Mouse (Mus musculus) embryonic facial prominence, embryonic 14.5 days (tissue): ENCODE results near the gene AC153137.1. TPM values are rescaled to one million over a fixed set of nuclear protein-coding genes. Genes with fewer than 3 reads are reported as not detected.

Experiments
- ATAC-seq: fragments of 200-750 bp; cut with Nextera tagmentation; 2 replicates; pipeline ENCODE4 v1.8.0; 2017; ENCODE audit warnings: low read depth, moderate number of reproducible peaks, moderate TSS enrichment
- DNase-seq: peaks from one replicate; pipeline ENCODE4 v3.0.0-alpha.2; 2015; ENCODE audit warnings: low spot score
- H3K27ac ChIP-seq: fragments of 300-500 bp; sonication (generic); replicated peaks from 2 replicates; pipeline ENCODE4 v1.5.1; 2014; ENCODE audit warnings: low read depth, mild to moderate bottlenecking, low read length, moderate library complexity
- H3K27me3 ChIP-seq: fragments of 300-500 bp; sonication (generic); replicated peaks from 2 replicates; pipeline ENCODE4 v1.6.1; 2014; ENCODE audit warnings: low read length; ENCODE audit not compliant: control insufficient read depth, insufficient read depth
- H3K36me3 ChIP-seq: fragments of 300-500 bp; sonication (generic); 2 replicates; pipeline ENCODE4 v1.6.1; 2014; ENCODE audit warnings: low read length, mixed read lengths; ENCODE audit not compliant: control insufficient read depth, insufficient read depth
- H3K4me1 ChIP-seq: fragments of 300-500 bp; sonication (generic); 2 replicates; pipeline ENCODE4 v1.6.1; 2014; ENCODE audit warnings: antibody characterized with exemption, low read length; ENCODE audit not compliant: control insufficient read depth, insufficient read depth
- H3K4me2 ChIP-seq: fragments of 300-500 bp; sonication (generic); 2 replicates; pipeline ENCODE4 v1.6.1; 2014; ENCODE audit warnings: low read depth, mild to moderate bottlenecking, low read length, moderate library complexity, mixed read lengths
- H3K4me3 ChIP-seq: fragments of 300-500 bp; sonication (generic); 2 replicates; pipeline ENCODE4 v1.5.1; 2014; ENCODE audit warnings: low read depth, mild to moderate bottlenecking, low read length
- H3K9ac ChIP-seq: fragments of 300-500 bp; sonication (generic); 2 replicates; pipeline ENCODE4 v1.6.1; 2014; ENCODE audit warnings: low read depth, mild to moderate bottlenecking, low read length, moderate library complexity, mixed read lengths
- H3K9me3 ChIP-seq: fragments of 300-500 bp; sonication (generic); 2 replicates; pipeline ENCODE4 v1.6.1; 2016; ENCODE audit warnings: low read length; ENCODE audit not compliant: control insufficient read depth
- whole genome bisulfite sequencing: fragments of 180-500 bp; shearing (Covaris S2); extraction: QIAGEN DNeasy Blood & Tissue Kit; methylation state at CpG from one replicate; pipeline ENCODE4 v1.1.7; 2014; 5-methylcytosine and 5-hydroxymethylcytosine counted together
- polyA plus RNA-seq: library from polyadenylated mRNA; unstranded; fragments of >200 nt; fragmentation: Nextera tagmentation; extraction: Ambion mirVana; gene quantifications from 2 replicates; pipeline ENCODE4 v1.2.1, GENCODE M21; 2014

AC153137.1 gene
- polyA plus RNA-seq, 1 experiment from 2014 or later, result not detected

- no peak overlapping the region for H3K9ac ChIP-seq
- DNase-seq, result no peak
- H3K4me3 ChIP-seq, result no peak overlapping the region
- WGBS, result 65% methylated on average over 2 of the region's 2 CpGs
- H3K9me3 ChIP-seq, result no peaks in the 10 kb centered on the region
- no peak overlapping the region for H3K27ac ChIP-seq
- no peaks in the 10 kb centered on the region for H3K36me3 ChIP-seq
- no peaks in the 10 kb centered on the region for H3K27me3 ChIP-seq
- no peaks in the 10 kb centered on the region for H3K4me1 ChIP-seq
- no peak overlapping the region for H3K4me2 ChIP-seq
- ATAC-seq, result no peak
Measured at GRCm38 (mm10) chr1:30930823-30931222, 46.9 kb downstream of the AC153137.1 start.

- WGBS, result 86% methylated on average over 2 of the region's 2 CpGs
- H3K27ac ChIP-seq, result no peak overlapping the region
Measured at GRCm38 (mm10) chr1:30930194-30930593, 47.6 kb downstream of the AC153137.1 start.

More at GRCm38 (mm10) chr1:30930194-30930593, 47.6 kb downstream of the AC153137.1 start:
- Histone ChIP-seq H3K4me2 (no peak overlapping the region), H3K27me3 (no peaks in the 10 kb centered on the region), H3K4me1 (no peaks in the 10 kb centered on the region), H3K4me3 (no peak overlapping the region), H3K9me3 (no peaks in the 10 kb centered on the region), H3K36me3 (no peaks in the 10 kb centered on the region), H3K9ac (no peak overlapping the region)
- no peak for DNase-seq
- no peak for ATAC-seq

Other genes starting within 250 kb of the AC153137.1 start
- gene Phf3, start 104.0 kb downstream of the AC153137.1 start, polyA plus RNA-seq, result 41.4 and 41.9 TPM in 2 replicates
- gene Lgsn, start 198.4 kb upstream of the AC153137.1 start, polyA plus RNA-seq, result not detected in 2 replicates
- gene 4931428L18Rik, start 244.7 kb upstream of the AC153137.1 start, polyA plus RNA-seq, result not detected in 2 replicates
- not detected in 2 replicates for gene Pih1d3, start 244.9 kb upstream of the AC153137.1 start, polyA plus RNA-seq